Mouse (Mus musculus): ENCODE results near the gene Thbs3.

Gene Thbs3

GRCm38 (mm10) chr3:89228180-89228549, 13.2 kb downstream of the Thbs3 start:
- DNase-seq: peak; percentile 92 to 94

DNA sequence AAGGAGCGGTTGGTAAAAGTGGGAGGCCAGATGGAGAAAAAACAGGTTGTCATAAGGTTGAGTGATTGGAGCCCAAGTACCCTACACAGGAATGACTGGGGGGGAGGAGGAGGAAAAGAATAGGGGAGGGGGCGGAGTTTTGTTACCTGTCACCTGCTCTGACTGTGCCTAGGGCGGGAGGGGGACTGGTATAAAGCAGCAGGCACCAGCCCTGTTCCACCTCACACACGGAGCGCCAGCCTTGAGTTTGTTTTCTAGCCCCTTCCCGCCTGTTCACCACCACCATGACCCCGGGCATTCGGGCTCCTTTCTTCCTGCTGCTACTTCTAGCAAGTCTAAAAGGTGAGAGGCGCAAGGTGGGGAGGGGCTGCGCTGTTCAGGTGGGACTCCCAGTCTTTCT, 13.9 kb downstream of the Thbs3 start, which contains the start of gene Muc1:
Gene Muc1 (plus strand): TSS at position 222 of the 400 bp plus-strand sequence.
- DNase-seq: peak; percentile 52 to 77

DNA sequence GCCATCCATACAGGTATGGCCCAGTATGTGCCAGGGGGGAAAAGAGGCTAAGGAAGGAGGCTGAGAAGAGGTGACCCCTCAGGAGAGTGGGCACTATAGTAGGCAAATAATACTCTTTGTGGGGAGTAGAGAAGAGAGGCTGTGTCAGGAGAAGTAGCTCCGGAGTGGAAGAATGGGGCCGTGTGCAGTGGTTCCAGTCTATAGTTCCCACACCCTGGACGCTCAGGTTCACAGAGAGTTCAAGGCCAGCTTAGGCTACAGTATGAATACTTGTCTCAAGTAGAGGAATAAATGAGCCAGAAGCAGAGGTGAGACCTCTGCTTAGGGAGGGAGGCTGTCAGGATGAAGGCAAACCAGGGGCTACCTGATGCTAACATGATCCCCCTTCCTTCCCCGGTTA, 14.3 kb downstream of the Thbs3 start:
- no peak for DNase-seq

- DNase-seq: no peak
Observed at GRCm38 (mm10) chr3:89230561-89230960, 15.6 kb downstream of the Thbs3 start.

- DNase-seq: no peak
Observed at GRCm38 (mm10) chr3:89231345-89231744, 16.4 kb downstream of the Thbs3 start.

DNA sequence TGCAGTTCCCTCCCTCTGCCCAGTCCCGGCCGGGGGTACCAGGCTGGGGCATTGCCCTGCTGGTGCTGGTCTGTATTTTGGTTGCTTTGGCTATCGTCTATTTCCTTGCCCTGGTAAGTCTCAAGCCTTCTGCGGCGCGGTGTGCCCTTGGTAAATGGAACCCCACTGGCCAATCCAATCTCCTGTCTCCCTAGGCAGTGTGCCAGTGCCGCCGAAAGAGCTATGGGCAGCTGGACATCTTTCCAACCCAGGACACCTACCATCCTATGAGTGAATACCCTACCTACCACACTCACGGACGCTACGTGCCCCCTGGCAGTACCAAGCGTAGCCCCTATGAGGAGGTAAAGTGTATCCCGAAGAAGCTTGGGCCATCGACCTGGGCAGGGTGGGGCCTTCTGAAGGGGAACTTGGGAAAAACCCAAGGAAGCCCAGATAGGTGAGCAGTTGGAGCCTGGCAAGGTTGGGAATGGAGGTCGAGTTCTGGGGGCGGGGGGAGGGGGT, 16.8 kb downstream of the Thbs3 start:
- DNase-seq: no peak

- DNase-seq: peak in 1 of 2 experiments; percentile 47
Observed at GRCm38 (mm10) chr3:89232614-89233013, 17.6 kb downstream of the Thbs3 start.

DNA sequence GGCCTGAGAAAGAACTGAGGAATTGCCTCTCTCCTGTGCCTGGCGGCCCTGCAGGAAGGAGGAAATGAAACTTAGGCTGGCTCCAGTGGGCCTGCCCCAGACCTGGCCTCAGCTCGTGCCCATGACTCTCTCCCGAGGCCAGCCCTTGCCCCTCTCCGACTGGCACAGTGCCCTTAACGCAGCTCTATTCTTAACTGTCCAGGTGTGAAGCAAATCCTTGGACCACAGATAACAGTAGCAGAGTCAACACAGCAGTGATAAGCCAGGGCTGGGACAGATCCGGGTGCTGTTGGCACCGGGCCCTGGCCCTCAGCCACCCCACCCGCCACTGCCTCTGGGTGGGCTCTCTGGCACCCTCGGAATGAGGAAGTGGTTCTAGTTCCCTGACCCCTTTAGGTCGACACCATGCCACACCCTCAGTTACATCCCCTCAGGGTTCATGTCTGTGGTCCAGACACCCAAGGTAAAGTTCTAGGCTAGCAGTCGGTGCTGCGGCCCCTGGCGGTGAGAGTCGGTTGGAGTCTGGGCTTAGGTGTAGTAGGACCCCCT, 18.7 kb downstream of the Thbs3 start:
- no peak for DNase-seq

GRCm38 (mm10) chr3:89236516-89236915, 21.5 kb downstream of the Thbs3 start:
- no peak for DNase-seq

DNA sequence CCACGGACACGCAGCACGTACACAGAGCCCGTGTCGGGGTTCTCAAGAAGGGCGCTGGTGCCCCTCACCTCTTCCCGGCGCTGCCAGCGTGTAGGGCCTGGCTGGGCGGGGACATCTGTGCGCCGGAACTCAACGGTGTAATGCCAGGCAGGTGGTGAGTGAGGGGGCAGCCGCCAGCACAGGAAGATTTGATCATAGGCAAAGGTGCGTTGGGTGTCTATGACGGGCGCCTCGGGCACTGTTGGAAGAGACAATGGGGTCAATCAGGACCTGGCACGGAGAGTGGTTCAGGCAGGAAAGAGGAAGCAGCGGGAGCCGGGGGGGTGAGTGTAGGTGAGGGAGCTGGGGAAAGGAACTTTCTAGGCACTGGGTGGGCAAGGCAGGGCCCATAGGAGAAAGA, 22.7 kb downstream of the Thbs3 start:
- no peak for DNase-seq

GRCm38 (mm10) chr3:89238494-89238893, 23.5 kb downstream of the Thbs3 start:
- no peak for DNase-seq

DNA sequence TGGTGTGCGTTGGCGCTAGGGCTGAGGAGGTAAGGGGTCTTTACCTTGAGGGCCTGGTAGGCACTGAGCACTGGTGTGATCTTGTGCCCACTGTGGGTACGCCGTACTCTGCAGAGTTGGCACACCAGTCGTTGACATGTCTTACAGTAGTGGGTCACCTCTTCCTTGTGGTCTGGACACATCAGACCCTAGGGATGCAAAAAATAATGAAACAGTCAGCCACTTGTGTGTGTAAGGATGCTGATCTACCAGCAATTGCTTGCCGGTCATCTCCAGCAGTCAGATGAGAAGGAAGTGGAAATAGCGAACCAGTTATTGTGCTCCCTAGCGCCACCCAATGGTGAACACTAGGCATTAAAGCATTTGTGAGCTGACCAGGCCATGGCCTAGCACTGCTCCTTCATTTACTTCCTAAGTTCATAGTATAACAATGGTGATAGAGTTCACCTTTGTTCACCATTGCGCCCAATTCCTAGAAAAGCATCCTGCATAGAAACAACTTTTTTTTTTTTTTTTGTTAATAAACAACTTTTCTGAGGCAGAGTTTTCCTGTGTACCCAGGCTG, 27.4 kb downstream of the Thbs3 start:
- peak; percentile 69 to 72 for DNase-seq

DNA sequence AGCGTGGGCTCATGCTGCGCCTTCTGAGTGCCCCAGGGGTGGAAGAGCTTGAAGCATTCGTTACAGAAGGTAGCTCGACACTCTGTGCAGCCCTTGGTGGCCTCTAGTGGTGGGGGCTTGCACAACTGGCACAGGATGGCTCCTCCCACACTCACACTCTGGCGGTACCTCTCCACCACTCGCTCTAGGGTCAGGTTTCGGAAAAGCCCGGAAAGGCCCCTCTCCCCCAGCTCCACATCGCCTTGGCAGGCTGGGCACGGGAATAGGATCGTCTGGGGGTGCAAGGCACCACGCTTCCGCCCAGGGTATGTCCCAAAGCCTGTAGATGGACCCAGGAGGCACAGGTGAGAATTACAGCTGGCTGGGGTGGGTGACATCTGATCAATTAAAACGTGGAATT, 28.6 kb downstream of the Thbs3 start:
- DNase-seq: peak; percentile 64 to 82

- peak; percentile 58 to 82 for DNase-seq
Observed at GRCm38 (mm10) chr3:89244158-89244981, 29.4 kb downstream of the Thbs3 start.

DNA sequence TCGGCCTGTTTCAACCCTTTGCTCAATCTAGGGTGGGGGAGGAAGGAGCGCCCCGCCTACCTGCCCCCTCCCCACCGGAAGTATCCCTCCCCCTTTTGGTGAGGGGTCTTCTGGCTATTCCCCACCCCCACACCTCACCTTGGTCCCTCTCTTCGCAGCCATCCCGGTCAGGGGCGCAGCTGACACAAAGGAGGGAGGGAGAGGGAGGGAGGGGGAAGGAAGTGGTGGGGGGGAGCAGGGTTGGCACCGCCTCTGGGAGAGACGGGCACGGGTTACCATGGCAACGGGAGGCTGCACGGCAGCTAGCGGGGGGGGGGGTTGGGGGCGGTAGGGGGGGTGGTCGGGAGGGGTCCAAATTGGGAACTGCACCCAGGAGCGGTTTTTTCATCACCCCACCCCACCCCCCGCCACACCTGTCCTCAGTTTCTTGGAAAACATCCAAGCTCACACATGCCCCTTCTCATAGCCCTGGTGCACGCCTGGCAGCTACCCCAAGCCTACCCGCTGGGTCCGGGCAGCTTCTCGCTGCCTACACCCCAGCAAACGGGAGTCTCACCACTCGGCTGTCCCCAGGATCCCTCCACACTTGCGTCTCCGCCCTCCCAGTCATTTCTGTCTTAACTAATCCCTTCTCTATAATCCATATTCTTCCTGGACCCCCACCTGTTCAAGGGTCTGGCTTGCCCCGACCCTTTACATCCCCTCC, 30.2 kb downstream of the Thbs3 start:
- no peak for DNase-seq

- DNase-seq: no peak
Observed at GRCm38 (mm10) chr3:89245688-89246171, 30.8 kb downstream of the Thbs3 start, which contains the start of gene Krtcap2. Krtcap2 (plus strand) TSS chr3:89245966.

GRCm38 (mm10) chr3:89246261-89247100, 31.5 kb downstream of the Thbs3 start, which contains the start of gene Trim46:
Trim46 (minus strand) TSS chr3:89246309.
- peak; percentile 91 to 94 for DNase-seq

DNA sequence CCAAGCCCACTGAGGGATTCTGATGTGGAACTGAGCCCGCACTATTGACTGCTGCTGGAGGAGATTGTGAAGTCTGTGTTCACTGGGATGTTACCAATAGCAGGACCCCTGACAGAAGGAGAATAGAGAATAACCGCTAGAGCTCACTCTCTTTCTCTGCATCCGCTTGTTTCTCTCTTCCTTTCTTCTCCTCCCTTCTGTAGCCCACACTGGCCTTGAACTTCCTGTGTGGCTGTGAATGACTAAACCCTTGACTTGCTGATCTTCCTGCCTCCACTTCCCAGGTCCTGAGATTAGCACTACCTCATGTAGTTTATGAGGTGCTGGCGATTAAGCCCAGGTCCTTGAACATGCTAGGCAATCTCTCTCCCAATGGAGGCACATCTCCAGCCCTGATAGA, 32.5 kb downstream of the Thbs3 start:
- no peak for DNase-seq

DNA sequence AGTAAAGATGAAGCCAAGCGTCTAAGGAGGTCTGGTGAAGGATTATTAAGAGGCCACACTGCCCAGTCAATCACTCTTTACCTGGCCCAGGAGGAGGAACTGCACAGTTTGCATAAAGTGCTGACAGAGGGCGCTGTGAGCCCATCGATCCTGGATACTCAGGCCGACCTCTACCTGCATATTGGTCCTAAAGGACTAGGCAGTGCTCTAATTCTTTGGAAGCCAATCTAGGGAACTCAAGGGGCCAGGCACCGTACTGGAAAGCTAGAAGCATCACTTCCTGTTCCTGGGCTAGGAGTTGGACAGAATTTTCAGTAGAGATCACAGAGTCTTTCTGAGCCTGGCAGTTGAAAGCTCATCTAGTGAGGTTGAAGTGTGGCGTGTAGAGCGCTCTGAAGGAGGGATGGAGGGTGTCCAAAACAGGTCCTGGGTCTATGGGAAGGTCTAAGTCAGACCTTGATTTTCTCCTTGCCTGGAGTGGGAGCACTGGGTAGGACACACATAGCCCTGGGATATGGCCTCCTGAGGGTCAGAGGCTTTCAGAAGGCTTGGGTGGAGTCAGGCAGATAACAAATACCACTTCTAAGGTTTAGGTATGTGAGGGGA, 35.6 kb downstream of the Thbs3 start:
- DNase-seq: peak; percentile 88 to 90

DNA sequence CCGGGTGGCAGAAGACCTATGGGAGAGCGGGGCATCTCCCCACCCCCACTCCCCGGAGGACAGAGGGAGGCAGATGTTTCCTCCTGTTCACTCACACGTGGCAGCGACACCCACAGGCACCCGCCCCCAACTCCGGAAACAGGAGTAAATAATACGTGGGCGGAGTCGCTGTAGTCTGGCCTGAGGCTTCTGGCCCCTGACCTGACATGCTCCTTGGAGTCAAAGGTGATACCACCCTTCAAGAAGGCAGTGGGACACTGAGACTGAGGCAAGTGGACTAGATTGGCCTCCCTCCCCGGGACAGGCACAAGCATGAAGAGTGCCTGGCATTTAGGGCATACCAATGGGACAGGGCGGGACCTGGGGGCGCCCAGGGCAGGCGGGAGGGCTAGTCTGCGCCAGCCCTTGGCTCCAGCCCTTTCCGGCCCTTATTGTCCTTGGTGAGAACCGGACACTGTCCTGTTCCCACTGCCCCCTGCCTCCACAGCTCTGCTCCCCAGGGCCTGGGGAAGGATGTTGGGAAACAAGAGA, 36.5 kb downstream of the Thbs3 start:
- peak; percentile 81 to 90 for DNase-seq

DNA sequence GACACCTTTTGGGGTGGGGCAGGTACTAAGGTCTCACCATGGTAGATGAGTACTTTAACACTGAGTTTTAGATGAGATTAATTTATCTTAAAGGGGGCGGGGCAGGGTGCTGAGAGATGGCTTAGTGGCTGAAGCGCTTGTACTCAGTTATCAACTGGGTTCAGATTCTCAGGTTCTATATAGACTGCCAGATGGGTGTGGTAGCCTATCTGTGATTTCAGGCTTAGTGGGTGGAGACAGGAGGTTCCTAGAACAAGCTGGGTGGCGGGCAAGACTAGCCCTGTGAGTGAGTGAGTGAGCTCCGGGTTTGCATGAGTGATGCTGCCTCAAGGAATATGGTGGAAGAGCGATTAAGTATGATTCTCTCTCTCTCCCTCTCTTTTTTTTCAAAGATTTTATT, 40.0 kb downstream of the Thbs3 start:
- no peak for DNase-seq

All from kidney, postnatal 25 days (tissue).